Mouse (Mus musculus) gastrocnemius, adult 18-20 months (tissue): ENCODE results near the gene Smc1b. TPM values are rescaled to one million over a fixed set of nuclear protein-coding genes. Genes with fewer than 3 reads are reported as not detected.
"Not testable (repeated sequence)": the region's sequence is repeated elsewhere in the genome, so short reads cannot be mapped to it uniquely, and the experiment has no call there.

Source experiments
- DNase-seq: peaks from one replicate; pipeline ENCODE4 v3.0.0; 2021; ENCODE audit warnings: low spot score
- total RNA-seq, 2 experiments: library from RNA; stranded (reverse); gene quantifications; 2 replicates each; pipeline ENCODE4 v1.2.3; 2021

Smc1b gene
- total RNA-seq, 2 experiments from 2014 or later = not detected

GRCm38 (mm10) chr15:85135143-85135542 is 3.4 kb upstream of the Smc1b start:
- DNase-seq = no peak

GRCm38 (mm10) chr15:85132193-85132520 is 393 bp upstream of the Smc1b start:
- no peak for DNase-seq

DNA sequence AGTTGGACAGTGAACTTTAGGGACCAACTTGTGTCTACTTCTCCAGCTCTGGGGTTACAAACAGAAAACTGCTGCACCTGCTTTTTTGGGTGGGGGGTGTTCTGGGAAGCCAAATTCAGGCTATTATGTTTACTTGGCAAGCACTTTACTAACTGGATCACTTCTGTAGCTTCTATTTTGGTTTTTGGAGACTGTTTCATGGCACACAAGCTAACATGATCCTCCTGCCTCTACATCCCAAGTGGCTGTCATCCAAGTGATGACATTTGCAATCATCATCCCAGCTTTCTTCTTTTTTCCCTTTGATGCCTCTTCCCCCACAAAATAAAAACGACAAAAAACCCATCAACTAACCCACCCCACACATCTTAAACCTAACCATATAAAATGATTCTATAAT is 46.1 kb downstream of the Smc1b start:
- no peak for DNase-seq

DNA sequence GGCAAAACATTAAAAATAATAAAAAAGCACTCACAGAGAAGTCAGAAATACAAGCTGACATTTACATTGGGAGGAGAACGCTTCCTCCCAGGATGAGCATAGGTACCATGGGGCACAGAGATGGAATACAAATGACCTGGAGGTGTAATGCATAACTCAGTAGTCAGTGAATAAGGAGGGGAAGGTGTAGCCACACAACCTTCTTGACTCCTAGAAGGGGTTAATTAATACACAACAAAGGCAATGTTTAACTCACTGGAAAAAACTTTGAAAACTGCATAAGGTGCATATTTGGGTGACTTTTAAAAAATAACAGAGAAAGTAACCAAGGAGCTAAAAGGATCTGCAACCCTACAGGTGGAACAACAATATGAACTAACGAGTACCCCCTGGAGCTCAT is 59.1 kb downstream of the Smc1b start:
- DNase-seq = no peak

- DNase-seq = peak; percentile 50
These were observed 61.2 kb downstream of the Smc1b start for GRCm38 (mm10) chr15:85070561-85070960.

- DNase-seq = no peak
These were observed 68.3 kb downstream of the Smc1b start for GRCm38 (mm10) chr15:85063421-85063820.

DNA sequence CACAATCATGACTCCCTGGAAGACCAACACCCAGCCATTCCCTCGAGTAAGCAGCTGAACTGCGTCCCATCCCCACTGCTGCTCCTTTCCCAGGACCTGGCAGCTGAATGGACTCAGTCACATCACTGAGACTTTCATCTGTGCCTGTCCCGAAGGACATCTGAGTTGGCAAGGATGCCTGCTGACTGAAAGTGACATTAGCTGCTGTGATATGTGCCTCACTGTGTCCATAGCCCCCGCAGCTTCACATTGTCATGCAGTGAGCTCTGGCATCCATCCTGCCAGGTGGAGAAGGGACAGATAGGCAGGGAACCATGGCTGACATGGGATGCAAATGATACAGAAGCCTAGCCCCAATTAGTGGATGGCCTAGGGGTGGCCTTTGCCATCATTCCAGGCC is 76.6 kb downstream of the Smc1b start:
- no peak for DNase-seq

DNA sequence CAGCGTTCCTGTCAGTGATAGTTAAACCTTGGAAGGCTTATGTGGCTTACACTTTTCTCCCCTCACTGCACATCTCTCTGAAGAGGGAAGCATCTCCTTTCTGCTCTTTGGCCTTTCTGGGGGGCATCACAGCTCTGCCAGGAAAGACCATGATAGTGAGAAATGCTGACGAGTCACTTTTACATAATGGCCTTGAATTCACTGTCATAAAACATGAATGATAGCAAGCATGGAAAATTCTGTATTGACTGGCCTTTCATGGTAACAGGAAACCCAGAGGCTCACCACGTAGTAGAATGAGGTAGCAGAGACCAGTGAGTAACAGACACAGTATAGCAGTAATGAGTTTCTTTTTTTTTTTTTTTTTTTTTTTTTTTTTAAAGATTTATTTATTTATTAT is 77.7 kb downstream of the Smc1b start:
- no peak for DNase-seq

GRCm38 (mm10) chr15:85049758-85050157 is 82.0 kb downstream of the Smc1b start:
- no peak for DNase-seq

DNA sequence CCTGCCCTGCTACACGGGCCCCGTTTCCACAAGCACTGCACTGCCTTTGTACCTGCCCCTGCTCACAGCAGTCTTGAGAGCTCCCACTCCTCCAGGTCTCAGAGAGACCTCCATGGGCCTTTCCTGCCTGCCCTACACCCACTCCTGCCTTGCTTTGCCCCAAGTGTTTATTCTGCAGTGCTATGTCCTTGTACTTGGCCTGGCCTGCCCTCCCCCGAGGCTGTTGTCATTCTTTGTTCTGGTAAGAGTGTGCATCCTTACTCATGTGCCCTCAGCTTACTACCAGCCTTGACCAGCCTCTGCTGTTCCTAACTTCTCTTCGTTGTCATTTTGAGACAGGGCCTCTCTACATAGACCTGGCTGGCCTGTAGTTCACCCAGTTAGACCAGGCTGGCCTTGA is 83.9 kb downstream of the Smc1b start:
- DNase-seq = no peak

GRCm38 (mm10) chr15:85046230-85046950 is 85.4 kb downstream of the Smc1b start:
- DNase-seq = no peak

GRCm38 (mm10) chr15:85043761-85044160 is 88.0 kb downstream of the Smc1b start:
- DNase-seq = no peak

DNA sequence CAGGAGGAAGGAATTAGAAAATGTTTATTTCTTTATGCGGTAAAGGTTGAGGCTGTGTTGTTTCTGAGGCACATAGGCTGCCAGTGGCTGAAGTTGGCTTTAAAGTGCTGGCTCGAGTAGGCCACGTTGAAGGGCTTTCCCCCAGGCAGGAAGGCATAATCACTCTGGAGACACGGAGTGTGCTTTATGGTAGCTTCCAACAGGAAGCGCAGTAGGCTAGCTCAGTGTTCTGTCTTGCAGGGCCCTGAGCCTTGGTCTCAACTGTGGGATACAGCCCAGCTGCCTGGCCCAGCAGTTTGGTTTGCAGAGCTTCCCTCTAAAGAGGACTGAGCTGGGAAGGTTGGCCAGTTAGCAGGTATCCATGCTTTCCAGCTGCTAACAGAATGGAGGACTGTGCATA is 88.6 kb downstream of the Smc1b start:
- DNase-seq = no peak

- DNase-seq = peak; percentile 74
These were observed 89.3 kb downstream of the Smc1b start for GRCm38 (mm10) chr15:85042361-85042954.

- no peak for DNase-seq
These were observed 90.1 kb downstream of the Smc1b start for GRCm38 (mm10) chr15:85041546-85042225.

- no peak for DNase-seq
These were observed 94.4 kb downstream of the Smc1b start for GRCm38 (mm10) chr15:85037343-85037690.

DNA sequence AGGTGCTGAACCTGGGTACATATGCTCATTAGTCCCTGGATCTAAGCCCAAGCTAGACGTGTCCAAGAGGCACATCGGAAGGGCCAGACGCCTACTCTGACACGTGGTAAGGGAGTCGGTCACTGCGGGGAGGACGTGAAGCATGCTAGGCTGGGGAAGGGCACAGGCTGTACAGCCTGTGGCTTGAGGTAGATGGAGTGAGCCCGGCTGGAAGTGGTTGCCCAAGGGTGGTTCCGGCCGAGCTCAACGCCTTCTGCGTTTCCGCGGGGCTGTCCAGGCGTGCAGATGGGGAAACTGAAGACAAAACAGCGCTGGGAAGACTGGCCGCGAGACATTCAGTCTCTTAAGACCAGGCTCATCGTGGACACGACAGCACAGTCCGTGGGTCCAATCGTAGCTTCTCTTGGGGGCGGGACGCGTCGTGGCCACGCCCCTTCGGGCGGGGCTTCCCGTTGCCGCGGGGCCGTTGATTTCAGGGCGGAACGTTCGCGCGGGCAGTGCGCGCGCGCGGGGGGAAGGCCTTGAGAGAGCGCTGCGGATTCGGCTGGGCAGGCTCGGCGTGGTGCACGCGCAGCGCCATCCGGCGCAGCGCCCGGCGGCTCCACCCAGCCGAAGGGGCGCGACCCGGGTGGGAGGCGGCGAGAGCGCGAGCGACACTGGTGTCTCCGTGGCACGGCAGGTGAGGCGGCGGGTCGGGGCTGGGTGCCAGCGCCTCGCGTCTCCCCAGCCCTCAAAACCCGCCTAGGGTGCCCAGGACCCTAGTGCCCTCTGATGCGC is 95.0 kb downstream of the Smc1b start:
- peak; percentile 98 for DNase-seq

- not testable (repeated sequence) for DNase-seq
These were observed 97.8 kb downstream of the Smc1b start for GRCm38 (mm10) chr15:85033916-85034315.

GRCm38 (mm10) chr15:85031866-85032265 is 99.9 kb downstream of the Smc1b start:
- no peak for DNase-seq

GRCm38 (mm10) chr15:85030643-85031042 is 101.1 kb downstream of the Smc1b start:
- DNase-seq = not testable (repeated sequence)

DNA sequence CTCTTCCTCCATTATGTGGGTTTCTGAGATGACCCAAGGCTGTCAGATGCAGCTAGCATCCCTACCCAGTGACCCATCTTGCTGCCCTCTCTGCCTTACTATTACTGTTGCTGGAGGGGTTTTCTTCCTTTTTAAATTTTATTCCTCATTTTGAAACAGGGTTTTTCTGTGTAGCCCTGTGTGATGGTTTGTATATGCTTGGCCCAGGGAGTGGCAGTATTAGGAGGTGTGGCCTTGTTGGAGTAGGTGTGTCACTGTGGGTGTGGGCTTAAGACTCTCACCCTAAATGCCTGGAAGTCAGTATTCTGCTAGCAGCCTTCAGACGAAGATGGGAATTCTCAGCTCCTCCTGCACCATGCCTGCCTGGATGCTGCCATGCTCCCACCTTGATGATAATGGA is 103.1 kb downstream of the Smc1b start, which contains the start of gene Fam118a:
Fam118a (plus strand) TSS at position 301 of the 400 bp plus-strand sequence.
- not testable (repeated sequence) for DNase-seq

DNA sequence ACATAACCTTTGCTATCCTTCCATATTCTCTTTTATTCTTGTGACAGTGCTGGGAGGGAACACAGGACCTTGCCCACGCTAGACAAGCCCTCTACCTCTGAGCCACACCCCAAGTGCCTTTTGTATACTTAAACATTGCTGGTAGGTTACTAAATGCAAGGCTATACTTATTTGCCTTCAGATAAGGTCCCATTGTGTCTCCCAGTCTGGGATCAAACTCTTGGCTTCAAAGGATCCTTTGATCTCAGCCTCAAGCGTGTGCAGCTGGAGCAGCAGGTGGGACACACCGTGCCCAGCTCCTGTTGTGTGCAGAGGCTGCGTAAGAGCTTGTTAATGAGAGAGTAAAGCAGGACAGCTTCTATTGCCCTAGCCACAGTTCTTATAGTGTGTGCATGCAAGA is 104.0 kb downstream of the Smc1b start:
- DNase-seq = no peak
